Mouse (Mus musculus): ENCODE measurements around the gene Gm5890. TPM values are rescaled to one million over a fixed set of nuclear protein-coding genes. Genes with fewer than 3 reads are reported as not detected.
"Not testable (repeated sequence)": the region's sequence is repeated elsewhere in the genome, so short reads cannot be mapped to it uniquely, and the experiment has no call there.

Gm5890 gene
- not detected in 2 replicates for polyA plus RNA-seq (2015; fragmentation: Nextera tagmentation; extraction: Ambion mirVana)

GRCm38 (mm10) chr7:20262734-20263133 is at the start of gene Gm5890:
Gene Gm5890, minus strand, starts transcription at chr7:20262834.
- not testable (repeated sequence) for ATAC-seq; H3K36me3 ChIP-seq (ENCODE audit: insufficient read depth, low read length); H3K9me3 ChIP-seq (ENCODE audit: low read length); H3K4me3 ChIP-seq (ENCODE audit: low read depth, low read length); H3K4me2 ChIP-seq (replicated peaks; ENCODE audit: low read depth, low read length); H3K4me1 ChIP-seq (ENCODE audit: insufficient read depth, low read depth, low read length); H3K27ac ChIP-seq (ENCODE audit: low read length); H3K27me3 ChIP-seq (replicated peaks; ENCODE audit: insufficient read depth, low read length); H3K9ac ChIP-seq (replicated peaks; ENCODE audit: low read depth); DNase-seq (ENCODE audit: low spot score)
- no CpG with 5 or more reads among the region's 3 CpGs for WGBS

- no CpG with 5 or more reads among the region's 2 CpGs for WGBS
- not testable (repeated sequence) for H3K36me3 ChIP-seq (ENCODE audit: insufficient read depth, low read length); H3K27ac ChIP-seq (ENCODE audit: low read length); H3K4me2 ChIP-seq (replicated peaks; ENCODE audit: low read depth, low read length); ATAC-seq; DNase-seq (ENCODE audit: low spot score); H3K4me3 ChIP-seq (ENCODE audit: low read depth, low read length); H3K9ac ChIP-seq (replicated peaks; ENCODE audit: low read depth); H3K4me1 ChIP-seq (ENCODE audit: insufficient read depth, low read depth, low read length); H3K27me3 ChIP-seq (replicated peaks; ENCODE audit: insufficient read depth, low read length); H3K9me3 ChIP-seq (ENCODE audit: low read length)
Observed at GRCm38 (mm10) chr7:20233728-20234127, 28.9 kb downstream of the Gm5890 start, which contains the start of gene Gm4498. Gene Gm4498, minus strand, starts transcription at chr7:20233828.

Other genes with a start within 250 kb of the Gm5890 start
- gene Vmn1r91, start 163.2 kb downstream of the Gm5890 start, polyA plus RNA-seq (2015; fragmentation: Nextera tagmentation; extraction: Ambion mirVana), result not detected in 2 replicates
- gene Gm16442, start 140.3 kb downstream of the Gm5890 start, polyA plus RNA-seq (2015; fragmentation: Nextera tagmentation; extraction: Ambion mirVana), result not detected in 2 replicates
- gene Vmn1r93, start 123.7 kb downstream of the Gm5890 start, polyA plus RNA-seq (2015; fragmentation: Nextera tagmentation; extraction: Ambion mirVana), result not detected in 2 replicates
- gene Vmn1r94, start 94.5 kb downstream of the Gm5890 start, polyA plus RNA-seq (2015; fragmentation: Nextera tagmentation; extraction: Ambion mirVana), result not detected in 2 replicates
- not detected in 2 replicates for gene Vmn1r95, start 69.1 kb downstream of the Gm5890 start, polyA plus RNA-seq (2015; fragmentation: Nextera tagmentation; extraction: Ambion mirVana)
- not detected in 2 replicates for gene Gm6164, start 57.2 kb downstream of the Gm5890 start, polyA plus RNA-seq (2015; fragmentation: Nextera tagmentation; extraction: Ambion mirVana)
- gene Gm4498, start 29.0 kb downstream of the Gm5890 start, polyA plus RNA-seq (2015; fragmentation: Nextera tagmentation; extraction: Ambion mirVana), result not detected in 2 replicates
- gene Gm4133, start 71.2 kb upstream of the Gm5890 start, polyA plus RNA-seq (2015; fragmentation: Nextera tagmentation; extraction: Ambion mirVana), result not detected in 2 replicates
- gene Gm5728, start 112.6 kb upstream of the Gm5890 start, polyA plus RNA-seq (2015; fragmentation: Nextera tagmentation; extraction: Ambion mirVana), result not detected in 2 replicates
- not detected in 2 replicates for gene Vmn1r100, start 155.1 kb upstream of the Gm5890 start, polyA plus RNA-seq (2015; fragmentation: Nextera tagmentation; extraction: Ambion mirVana)
- not detected in 2 replicates for gene Vmn1r101, start 179.8 kb upstream of the Gm5890 start, polyA plus RNA-seq (2015; fragmentation: Nextera tagmentation; extraction: Ambion mirVana)
- gene Gm10670, start 212.1 kb upstream of the Gm5890 start, polyA plus RNA-seq (2015; fragmentation: Nextera tagmentation; extraction: Ambion mirVana), result not detected in 2 replicates
- gene Vmn1r103, start 247.7 kb upstream of the Gm5890 start, polyA plus RNA-seq (2015; fragmentation: Nextera tagmentation; extraction: Ambion mirVana), result not detected in 2 replicates